Mouse (Mus musculus) myocyte (in vitro differentiated cells): Measurements from ENCODE around the gene Cypt3. TPM values are rescaled to one million over a fixed set of nuclear protein-coding genes. Genes with fewer than 3 reads are reported as not detected.

Experiments used
- polyA plus RNA-seq: library from polyadenylated mRNA; unstranded; fragments of >200 nt; fragmentation: generic; extraction: Trizol; gene quantifications from one replicate; pipeline ENCODE4 v1.2.1, GENCODE M21; 2012; ENCODE audit warnings: missing spikeins

Cypt3 gene
- polyA plus RNA-seq, 1 experiment, result not detected

Other genes with a start within 250 kb of the Cypt3 start
- 19.9 TPM for gene Ubqln2, start 60.4 kb upstream of the Cypt3 start, polyA plus RNA-seq
- 0.05 TPM for gene Kctd12b, start 137.8 kb downstream of the Cypt3 start, polyA plus RNA-seq
- 51.1 TPM for gene Nbdy, start 165.0 kb downstream of the Cypt3 start, polyA plus RNA-seq